Mouse (Mus musculus) midbrain, postnatal 0 days (tissue): Measurements from ENCODE around the gene Olfr370. TPM values are rescaled to one million over a fixed set of nuclear protein-coding genes. Genes with fewer than 3 reads are reported as not detected.
A peak's percentile ranks its signal among the peaks of the same experiment; 100 is the strongest.

Experiments
- ATAC-seq: fragments of 200-750 bp; cut with Nextera tagmentation; 2 replicates; pipeline ENCODE4 v1.8.0; 2017; ENCODE audit warnings: moderate number of reproducible peaks, mild to moderate bottlenecking, moderate TSS enrichment, moderate library complexity; ENCODE audit not compliant: low FRiP score
- DNase-seq: peaks from one replicate; pipeline ENCODE4 v3.0.0-alpha.2; 2015; ENCODE audit warnings: low spot score
- H3K27ac ChIP-seq: fragments of 300-500 bp; sonication (generic); 2 replicates; pipeline ENCODE4 v1.5.1; 2014; ENCODE audit warnings: low read depth, mild to moderate bottlenecking, low read length, mixed read lengths
- H3K27me3 ChIP-seq: fragments of 300-500 bp; sonication (generic); 2 replicates; pipeline ENCODE4 v1.6.1; 2014; ENCODE audit warnings: low read length, control low read depth, mixed read lengths; ENCODE audit not compliant: insufficient read depth
- H3K36me3 ChIP-seq: fragments of 300-500 bp; sonication (generic); 2 replicates; pipeline ENCODE4 v1.6.1; 2014; ENCODE audit warnings: low read length, control low read depth, mixed read lengths; ENCODE audit not compliant: insufficient read depth
- H3K4me1 ChIP-seq: fragments of 300-500 bp; sonication (generic); 2 replicates; pipeline ENCODE4 v1.6.1; 2014; ENCODE audit warnings: mild to moderate bottlenecking, control low read depth, antibody characterized with exemption, low read length, mixed read lengths; ENCODE audit not compliant: insufficient read depth
- H3K4me2 ChIP-seq: fragments of 300-500 bp; sonication (generic); 2 replicates; pipeline ENCODE4 v1.6.1; 2014; ENCODE audit warnings: low read depth, mild to moderate bottlenecking, low read length, mixed read lengths; ENCODE audit not compliant: poor library complexity, severe bottlenecking
- H3K4me3 ChIP-seq: fragments of 300-500 bp; sonication (generic); 2 replicates; pipeline ENCODE4 v1.5.1; 2014; ENCODE audit warnings: low read depth, mild to moderate bottlenecking, low read length, moderate library complexity
- H3K9ac ChIP-seq: fragments of 300-500 bp; sonication (generic); replicated peaks from 2 replicates; pipeline ENCODE4 v1.6.1; 2014; ENCODE audit warnings: mild to moderate bottlenecking, low read length, moderate library complexity, mixed read lengths; ENCODE audit not compliant: poor library complexity, severe bottlenecking
- H3K9me3 ChIP-seq: fragments of 300-500 bp; sonication (generic); 2 replicates; pipeline ENCODE4 v1.6.1; 2016; ENCODE audit warnings: low read length, control low read depth
- CTCF ChIP-seq: IDR thresholded peaks from 2 replicates; pipeline ENCODE4 v1.5.1; 2016; ENCODE audit warnings: antibody characterized with exemption, mild to moderate bottlenecking
- WGBS: fragments of 180-500 bp; shearing (Covaris S2); extraction: QIAGEN DNeasy Blood & Tissue Kit; methylation state at CpG from one replicate; pipeline ENCODE4 v1.1.7; 2014; 5-methylcytosine and 5-hydroxymethylcytosine counted together
- polyA plus RNA-seq: library from polyadenylated mRNA; unstranded; fragments of >200 nt; fragmentation: Nextera tagmentation; extraction: Ambion mirVana; gene quantifications from 2 replicates; pipeline ENCODE4 v1.2.1, GENCODE M21; 2015
- total RNA-seq: library from RNA; depleted of rRNA; stranded (reverse); fragments of >200 nt; gene quantifications from 2 replicates; pipeline ENCODE4 v1.2.3, GENCODE M21; 2014

Olfr370 gene
- total and polyA plus RNA-seq, 2 experiments from 2014 or later, result not detected

DNA sequence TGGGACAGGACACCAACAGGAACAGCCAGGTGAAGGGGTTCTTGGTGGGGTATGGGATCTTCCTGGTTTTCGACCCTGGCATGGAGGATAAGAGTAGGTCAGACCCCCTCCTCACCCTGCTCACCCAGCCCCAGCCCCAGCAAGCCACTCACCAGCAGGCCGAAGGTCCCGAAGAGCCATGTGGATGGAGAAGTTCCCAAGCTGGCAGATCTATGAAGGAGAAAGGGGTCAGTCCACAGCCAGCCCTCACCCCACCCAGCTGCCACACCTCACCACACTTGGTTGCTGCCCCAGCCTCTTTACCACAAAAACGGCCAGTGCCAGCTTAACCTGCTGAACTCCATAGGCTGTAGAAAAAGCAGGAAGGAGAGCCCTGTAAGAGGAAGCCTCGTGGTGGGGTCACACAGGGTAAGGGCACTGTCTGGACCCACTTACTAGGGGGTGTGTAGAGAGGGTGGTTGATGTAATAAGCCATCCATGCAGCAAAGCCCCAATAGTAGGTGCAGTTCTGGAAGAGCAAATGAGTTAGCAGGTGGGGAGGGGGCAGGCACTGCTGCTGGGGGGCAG is 36.7 kb downstream of the Olfr370 start:
- DNase-seq, result no peak
- Histone ChIP-seq H3K36me3 (peaks cover 41% of the 10 kb centered on the region), H3K9me3 (no peaks in the 10 kb centered on the region), H3K27me3 (no peaks in the 10 kb centered on the region), H3K4me2 (no peak overlapping the region), H3K4me1 (peaks cover 12% of the 10 kb centered on the region; the same call in 1 of the 2 replicates), H3K27ac (no peak overlapping the region), H3K4me3 (no peak overlapping the region), H3K9ac (no peak overlapping the region)
- WGBS, result 89% methylated on average over 5 of the region's 5 CpGs
- ATAC-seq, result no peak
- TF ChIP-seq CTCF, result no peak

DNA sequence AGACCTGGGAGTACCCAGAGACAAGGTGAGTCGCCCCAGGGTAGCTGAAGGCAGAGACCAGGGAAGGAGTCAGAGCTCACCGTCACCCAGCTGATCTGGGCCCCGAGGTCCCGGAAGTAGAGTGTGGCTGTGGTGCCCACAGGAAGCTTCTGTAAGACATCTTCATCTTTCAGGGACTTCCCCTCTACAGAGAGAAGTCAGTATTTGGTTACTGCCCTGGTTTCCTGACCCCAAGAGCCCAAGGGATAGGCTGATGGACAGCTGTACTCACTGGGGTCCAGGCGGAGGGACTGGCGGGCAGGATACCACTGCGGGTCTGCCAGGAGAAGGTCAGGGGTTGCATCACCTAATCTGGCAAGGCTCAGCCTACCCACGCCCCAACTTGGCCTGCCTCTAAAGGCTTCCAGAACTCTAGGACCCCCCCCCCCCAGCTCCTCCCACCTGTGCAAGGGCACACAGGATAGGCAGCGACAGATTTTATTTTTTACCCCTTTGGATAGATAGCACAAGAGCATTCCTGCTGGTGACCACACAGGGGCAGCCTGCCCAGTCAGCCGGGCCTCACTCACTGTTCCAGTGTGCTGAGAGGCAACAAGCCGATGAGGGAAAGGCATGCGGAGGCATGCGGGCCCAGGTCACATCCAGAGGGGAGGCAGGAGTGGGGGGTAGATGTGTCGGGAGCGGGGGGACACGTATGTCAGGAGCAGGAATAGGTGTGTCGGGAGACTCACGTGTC is 37.7 kb downstream of the Olfr370 start:
- ATAC-seq, result no peak
- peak; percentile 37; the same call in 1 of the 2 replicates for TF ChIP-seq CTCF
- WGBS, result 85% methylated on average over 18 of the region's 18 CpGs
- H3K4me1 ChIP-seq, result peaks cover 4% of the 10 kb centered on the region; the same call in 1 of the 2 replicates
- H3K9ac ChIP-seq, result no peak overlapping the region
- H3K4me2 ChIP-seq, result no peak overlapping the region
- H3K9me3 ChIP-seq, result no peaks in the 10 kb centered on the region
- H3K4me3 ChIP-seq, result no peak overlapping the region
- H3K27me3 ChIP-seq, result no peaks in the 10 kb centered on the region
- no peak for DNase-seq
- H3K27ac ChIP-seq, result no peak overlapping the region
- H3K36me3 ChIP-seq, result peaks cover 41% of the 10 kb centered on the region

DNA sequence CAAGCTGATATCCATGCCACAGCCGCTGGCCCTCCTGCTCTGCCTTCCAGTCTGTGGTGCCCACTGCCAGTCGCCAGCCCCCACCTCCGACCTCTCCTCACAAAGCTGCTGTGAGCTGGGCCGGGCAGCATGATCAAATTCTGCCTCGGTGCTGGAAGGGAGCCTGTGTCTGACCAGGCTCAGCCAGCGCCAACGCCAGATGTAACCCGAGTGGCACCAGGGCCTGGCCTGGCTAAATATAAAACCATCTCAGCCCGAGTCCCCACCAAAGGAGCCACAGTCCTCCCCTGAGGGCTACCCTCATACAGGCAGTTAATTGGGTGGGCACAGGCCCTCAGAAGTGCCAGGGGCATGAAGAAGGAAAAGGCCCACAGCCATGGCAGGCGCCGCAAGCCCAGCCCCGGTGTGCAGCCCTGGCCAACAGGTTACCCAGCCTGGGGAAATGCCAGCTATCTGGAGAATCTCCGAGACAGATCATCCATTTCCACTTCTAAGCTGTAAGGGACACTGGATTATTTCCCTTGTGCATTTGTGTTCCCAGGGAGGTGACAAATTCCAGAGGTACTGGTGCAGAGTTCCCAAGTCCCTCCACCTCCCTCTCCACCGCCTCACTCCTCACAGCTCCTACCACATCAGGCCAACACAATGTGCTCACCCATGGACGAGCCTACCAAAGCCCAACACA is 39.2 kb downstream of the Olfr370 start:
- H3K36me3 ChIP-seq, result peaks cover 37% of the 10 kb centered on the region
- no peaks in the 10 kb centered on the region for H3K9me3 ChIP-seq
- WGBS, result 88% methylated on average over 15 of the region's 15 CpGs
- H3K4me3 ChIP-seq, result no peak overlapping the region
- no peak overlapping the region for H3K27ac ChIP-seq
- ATAC-seq (no peak), DNase-seq (no peak)
- H3K4me2 ChIP-seq, result no peak overlapping the region
- H3K4me1 ChIP-seq, result peaks cover 7% of the 10 kb centered on the region; the same call in 1 of the 2 replicates
- no peak for TF ChIP-seq CTCF
- H3K27me3 ChIP-seq, result no peaks in the 10 kb centered on the region
- no peak overlapping the region for H3K9ac ChIP-seq

DNA sequence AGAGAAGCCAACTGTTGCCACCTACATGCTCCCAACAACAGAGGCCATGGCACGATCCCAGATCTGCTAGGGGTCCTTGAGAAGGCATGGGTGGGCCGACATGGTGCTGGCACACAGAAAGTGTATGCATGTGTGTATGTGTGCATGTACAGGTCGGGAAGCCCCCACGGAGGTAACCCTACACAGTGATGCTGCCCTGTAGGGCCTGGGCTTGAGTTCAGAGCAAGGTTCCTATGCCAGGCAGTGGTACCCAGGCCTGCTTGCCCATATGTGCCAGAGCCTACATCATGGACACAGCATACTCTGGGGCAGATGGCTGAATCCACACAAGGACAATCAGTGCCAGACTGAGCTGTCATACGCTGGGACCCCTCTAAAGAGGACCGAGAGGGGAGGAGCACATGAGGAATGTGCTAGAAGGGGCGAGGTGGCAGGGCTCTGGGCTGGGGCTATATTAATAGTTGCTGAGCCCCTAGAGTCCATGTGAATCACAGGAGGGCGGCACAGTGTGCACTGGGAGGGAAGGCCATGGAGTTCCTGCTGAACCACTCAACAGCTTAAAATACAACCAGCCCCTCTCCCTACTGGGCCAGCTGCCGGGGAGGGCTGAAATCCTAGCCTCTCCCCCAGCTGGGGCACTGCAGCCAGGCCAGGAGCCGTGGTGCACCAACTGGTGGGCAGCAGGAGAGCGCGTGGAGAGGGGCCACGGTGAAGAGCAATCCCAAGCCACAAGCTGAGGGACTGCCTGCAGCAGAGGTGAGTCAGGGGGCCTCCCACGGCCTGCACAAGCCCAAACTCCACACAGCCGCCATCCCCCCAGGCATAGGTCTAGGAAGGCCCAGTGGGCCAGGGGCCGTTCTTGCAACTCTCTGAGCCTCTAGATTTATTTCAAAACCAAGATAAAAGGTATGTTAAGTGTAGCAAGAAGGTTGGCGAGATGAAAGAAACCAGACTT is 40.3 kb downstream of the Olfr370 start:
- no peak for TF ChIP-seq CTCF
- Histone ChIP-seq H3K27ac (no peak overlapping the region), H3K4me1 (peaks cover 7% of the 10 kb centered on the region; the same call in 1 of the 2 replicates)

DNA sequence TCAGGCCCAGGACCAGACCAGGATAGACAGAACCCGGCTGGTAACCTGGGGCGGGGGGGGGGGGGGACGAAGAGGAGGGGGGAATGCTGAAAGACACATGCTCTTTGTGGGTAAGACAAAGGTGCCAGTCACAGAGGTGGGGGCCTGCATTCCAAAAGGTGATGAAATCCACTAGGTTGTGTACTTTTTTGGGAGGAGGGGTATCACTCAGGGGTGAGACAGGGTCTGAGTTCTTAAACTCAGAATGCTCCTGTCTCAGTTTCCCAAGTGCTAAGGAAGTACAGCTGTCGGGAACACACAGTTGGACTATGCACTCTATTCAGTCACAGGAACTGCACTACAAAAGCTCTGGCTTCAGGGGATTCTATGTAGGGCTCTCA is 40.9 kb downstream of the Olfr370 start:
- no peak for TF ChIP-seq CTCF
- peaks cover 7% of the 10 kb centered on the region; the same call in 1 of the 2 replicates for H3K4me1 ChIP-seq

More for the DNA sequence above, 40.3 kb downstream of the Olfr370 start:
- H3K36me3 ChIP-seq, result peaks cover 30% of the 10 kb centered on the region
- no peak overlapping the region for H3K4me2 ChIP-seq
- H3K9ac ChIP-seq, result 0 out of 2 replicates have a peak overlapping the region, but pooled peaks have one; percentile 13
- no peaks in the 10 kb centered on the region for H3K9me3 ChIP-seq
- 80% methylated on average over 17 of the region's 17 CpGs for WGBS
- ATAC-seq, result no peak
- DNase-seq, result no peak
- H3K27me3 ChIP-seq, result no peaks in the 10 kb centered on the region
- no peak overlapping the region for H3K4me3 ChIP-seq

More for the DNA sequence above, 40.9 kb downstream of the Olfr370 start:
- no peak overlapping the region for H3K27ac ChIP-seq
- WGBS, result 78% methylated on average over 3 of the region's 4 CpGs
- H3K9me3 ChIP-seq, result no peaks in the 10 kb centered on the region
- H3K27me3 ChIP-seq, result no peaks in the 10 kb centered on the region
- no peak for DNase-seq
- H3K36me3 ChIP-seq, result peaks cover 25% of the 10 kb centered on the region
- no peak overlapping the region for H3K4me3 ChIP-seq
- no peak overlapping the region for H3K4me2 ChIP-seq
- ATAC-seq, result no peak
- no peak overlapping the region for H3K9ac ChIP-seq
